Mouse (Mus musculus): ENCODE measurements around the gene Lamtor3. TPM values are rescaled to one million over a fixed set of nuclear protein-coding genes. Genes with fewer than 3 reads are reported as not detected.
A peak's percentile ranks its signal among the peaks of the same experiment; 100 is the strongest.
"Not testable (repeated sequence)": the region's sequence is repeated elsewhere in the genome, so short reads cannot be mapped to it uniquely, and the experiment has no call there.

The Lamtor3 gene
- polyA plus RNA-seq, 1 experiment from 2014 or later, result 87.3 TPM

GRCm38 (mm10) chr3:137900149-137900548 lies 18.2 kb upstream of the Lamtor3 start:
- no peaks in the 10 kb centered on the region for H3K9me3 ChIP-seq (replicated peaks)
- peaks cover 28% of the 10 kb centered on the region for H3K36me3 ChIP-seq
- no peaks in the 10 kb centered on the region for H3K27me3 ChIP-seq (ENCODE audit: low read depth, poor library complexity, severe bottlenecking)
- H3K4me3 ChIP-seq, result no peak overlapping the region
- 93% methylated on average over 10 of the region's 10 CpGs for WGBS
- DNase-seq (ENCODE audit: low spot score), result no peak
- H3K27ac ChIP-seq, result no peak overlapping the region
- no peaks in the 10 kb centered on the region for H3K4me1 ChIP-seq

GRCm38 (mm10) chr3:137913093-137913492 lies 5.2 kb upstream of the Lamtor3 start:
- Histone ChIP-seq H3K9me3 (replicated peaks) (no peaks in the 10 kb centered on the region), H3K4me1 (peaks cover 9% of the 10 kb centered on the region), H3K36me3 (peaks cover 4% of the 10 kb centered on the region; the same call in 1 of the 2 replicates), H3K27me3 (ENCODE audit: low read depth, poor library complexity, severe bottlenecking) (no peaks in the 10 kb centered on the region), H3K27ac (no peak overlapping the region), H3K4me3 (no peak overlapping the region)
- DNase-seq (ENCODE audit: low spot score), result no peak
- 74% methylated on average over 2 of the region's 2 CpGs for WGBS

- H3K27me3 ChIP-seq (ENCODE audit: low read depth, poor library complexity, severe bottlenecking); H3K9me3 ChIP-seq (replicated peaks); DNase-seq (ENCODE audit: low spot score); H3K4me3 ChIP-seq; H3K27ac ChIP-seq; H3K36me3 ChIP-seq: not testable (repeated sequence)
- 100% methylated on average over 1 of the region's 1 CpGs for WGBS
- peaks cover 16% of the 10 kb centered on the region for H3K4me1 ChIP-seq
Observed at GRCm38 (mm10) chr3:137914567-137914966, 3.7 kb upstream of the Lamtor3 start.

- peak overlapping the region; percentile 88 for H3K27ac ChIP-seq
- peak; percentile 45 for DNase-seq (ENCODE audit: low spot score)
- WGBS, result 27% methylated on average over 12 of the region's 12 CpGs
Observed at GRCm38 (mm10) chr3:137917694-137918171, 573 bp upstream of the Lamtor3 start.

GRCm38 (mm10) chr3:137918932-137919311 lies 616 bp downstream of the Lamtor3 start:
- peak overlapping the region; percentile 92 for H3K4me3 ChIP-seq

More at GRCm38 (mm10) chr3:137917694-137918171, 573 bp upstream of the Lamtor3 start:
- Histone ChIP-seq H3K36me3 (peaks cover 17% of the 10 kb centered on the region), H3K27me3 (ENCODE audit: low read depth, poor library complexity, severe bottlenecking) (no peaks in the 10 kb centered on the region), H3K9me3 (replicated peaks) (no peaks in the 10 kb centered on the region), H3K4me1 (peaks cover 16% of the 10 kb centered on the region), H3K4me3 (peak overlapping the region; percentile 92)

GRCm38 (mm10) chr3:137919398-137919797 lies 1.1 kb downstream of the Lamtor3 start:
- peaks cover 27% of the 10 kb centered on the region for H3K36me3 ChIP-seq
- H3K4me3 ChIP-seq, result peak overlapping the region; percentile 92
- WGBS, result 93% methylated on average over 7 of the region's 7 CpGs
- DNase-seq (ENCODE audit: low spot score), result no peak
- H3K27ac ChIP-seq, result no peak overlapping the region
- no peaks in the 10 kb centered on the region for H3K27me3 ChIP-seq (ENCODE audit: low read depth, poor library complexity, severe bottlenecking)
- H3K4me1 ChIP-seq, result peaks cover 16% of the 10 kb centered on the region
- no peaks in the 10 kb centered on the region for H3K9me3 ChIP-seq (replicated peaks)

More at GRCm38 (mm10) chr3:137918932-137919311, 616 bp downstream of the Lamtor3 start:
- no peak for DNase-seq (ENCODE audit: low spot score)
- H3K36me3 ChIP-seq, result peaks cover 23% of the 10 kb centered on the region
- H3K27ac ChIP-seq, result peak overlapping the region; percentile 88
- no peaks in the 10 kb centered on the region for H3K27me3 ChIP-seq (ENCODE audit: low read depth, poor library complexity, severe bottlenecking)
- peaks cover 16% of the 10 kb centered on the region for H3K4me1 ChIP-seq
- 15% methylated on average over 6 of the region's 6 CpGs for WGBS
- no peaks in the 10 kb centered on the region for H3K9me3 ChIP-seq (replicated peaks)

GRCm38 (mm10) chr3:137920594-137920993 lies 2.3 kb downstream of the Lamtor3 start:
- Histone ChIP-seq H3K27me3 (ENCODE audit: low read depth, poor library complexity, severe bottlenecking) (no peaks in the 10 kb centered on the region), H3K9me3 (replicated peaks) (no peaks in the 10 kb centered on the region), H3K4me1 (peaks cover 16% of the 10 kb centered on the region), H3K4me3 (no peak overlapping the region), H3K27ac (no peak overlapping the region), H3K36me3 (peaks cover 36% of the 10 kb centered on the region)
- no peak for DNase-seq (ENCODE audit: low spot score)
- 97% methylated on average over 4 of the region's 4 CpGs for WGBS

- H3K4me3 ChIP-seq, result no peak overlapping the region
- peaks cover 71% of the 10 kb centered on the region for H3K36me3 ChIP-seq
- H3K27me3 ChIP-seq (ENCODE audit: low read depth, poor library complexity, severe bottlenecking), result no peaks in the 10 kb centered on the region
- H3K4me1 ChIP-seq, result no peaks in the 10 kb centered on the region
- H3K27ac ChIP-seq, result no peak overlapping the region
- no peak for DNase-seq (ENCODE audit: low spot score)
- 93% methylated on average over 4 of the region's 4 CpGs for WGBS
- H3K9me3 ChIP-seq (replicated peaks), result no peaks in the 10 kb centered on the region
Observed at GRCm38 (mm10) chr3:137927010-137927409, 8.7 kb downstream of the Lamtor3 start.

GRCm38 (mm10) chr3:137929940-137930339 lies 11.6 kb downstream of the Lamtor3 start:
- H3K36me3 ChIP-seq, result peaks cover 51% of the 10 kb centered on the region
- H3K27me3 ChIP-seq (ENCODE audit: low read depth, poor library complexity, severe bottlenecking), result no peaks in the 10 kb centered on the region
- WGBS, result 89% methylated on average over 3 of the region's 3 CpGs

GRCm38 (mm10) chr3:137932748-137933147 lies 14.4 kb downstream of the Lamtor3 start:
- 76% methylated on average over 7 of the region's 7 CpGs for WGBS

More at GRCm38 (mm10) chr3:137929940-137930339, 11.6 kb downstream of the Lamtor3 start:
- Histone ChIP-seq H3K4me1 (no peaks in the 10 kb centered on the region), H3K27ac (no peak overlapping the region), H3K4me3 (no peak overlapping the region), H3K9me3 (replicated peaks) (no peaks in the 10 kb centered on the region)
- no peak for DNase-seq (ENCODE audit: low spot score)

GRCm38 (mm10) chr3:137933986-137934385 lies 15.7 kb downstream of the Lamtor3 start:
- no peak for DNase-seq (ENCODE audit: low spot score)
- Histone ChIP-seq H3K4me3 (no peak overlapping the region), H3K27me3 (ENCODE audit: low read depth, poor library complexity, severe bottlenecking) (no peaks in the 10 kb centered on the region), H3K27ac (no peak overlapping the region), H3K36me3 (peaks cover 16% of the 10 kb centered on the region), H3K4me1 (0 out of 2 replicates have a peak, but pooled peaks cover 3% of the 10 kb centered on the region), H3K9me3 (replicated peaks) (no peaks in the 10 kb centered on the region)
- 79% methylated on average over 3 of the region's 3 CpGs for WGBS

More at GRCm38 (mm10) chr3:137932748-137933147, 14.4 kb downstream of the Lamtor3 start:
- no peaks in the 10 kb centered on the region for H3K9me3 ChIP-seq (replicated peaks)
- H3K36me3 ChIP-seq, result peaks cover 27% of the 10 kb centered on the region
- H3K27ac ChIP-seq, result no peak overlapping the region
- no peaks in the 10 kb centered on the region for H3K27me3 ChIP-seq (ENCODE audit: low read depth, poor library complexity, severe bottlenecking)
- H3K4me1 ChIP-seq, result 0 out of 2 replicates have a peak, but pooled peaks cover 3% of the 10 kb centered on the region
- no peak overlapping the region for H3K4me3 ChIP-seq
- DNase-seq (ENCODE audit: low spot score), result no peak

- no peak overlapping the region for H3K4me3 ChIP-seq
- 0 out of 2 replicates have a peak, but pooled peaks cover 3% of the 10 kb centered on the region for H3K36me3 ChIP-seq
- H3K27me3 ChIP-seq (ENCODE audit: low read depth, poor library complexity, severe bottlenecking), result no peaks in the 10 kb centered on the region
- H3K9me3 ChIP-seq (replicated peaks), result no peaks in the 10 kb centered on the region
- no peak for DNase-seq (ENCODE audit: low spot score)
- H3K27ac ChIP-seq, result no peak overlapping the region
- WGBS, result 58% methylated on average over 5 of the region's 5 CpGs
- 0 out of 2 replicates have a peak, but pooled peaks cover 3% of the 10 kb centered on the region for H3K4me1 ChIP-seq
Observed at GRCm38 (mm10) chr3:137935570-137936525, 17.5 kb downstream of the Lamtor3 start.

GRCm38 (mm10) chr3:137936541-137936940 lies 18.2 kb downstream of the Lamtor3 start:
- 59% methylated on average over 6 of the region's 6 CpGs for WGBS
- 0 out of 2 replicates have a peak, but pooled peaks cover 3% of the 10 kb centered on the region for H3K36me3 ChIP-seq
- H3K27me3 ChIP-seq (ENCODE audit: low read depth, poor library complexity, severe bottlenecking), result no peaks in the 10 kb centered on the region
- H3K9me3 ChIP-seq (replicated peaks), result no peaks in the 10 kb centered on the region
- no peak overlapping the region for H3K4me3 ChIP-seq
- no peak overlapping the region for H3K27ac ChIP-seq
- no peak for DNase-seq (ENCODE audit: low spot score)
- H3K4me1 ChIP-seq, result 0 out of 2 replicates have a peak, but pooled peaks cover 3% of the 10 kb centered on the region

Measured in limb, embryonic 10.5 days (tissue).